Mouse (Mus musculus): ENCODE results near the gene Parp2. TPM values are rescaled to one million over a fixed set of nuclear protein-coding genes. Genes with fewer than 3 reads are reported as not detected.
"Not testable (repeated sequence)": the region's sequence is repeated elsewhere in the genome, so short reads cannot be mapped to it uniquely, and the experiment has no call there.

The Parp2 gene
- polyA plus RNA-seq, 1 experiment from 2014 or later: 50.9 TPM

GRCm38 (mm10) chr14:50799502-50800259, 8.0 kb upstream of the Parp2 start:
- Histone ChIP-seq H3K9me3 (replicated peaks) (no peaks in the 10 kb centered on the region), H3K36me3 (no peaks in the 10 kb centered on the region), H3K27ac (no peak overlapping the region), H3K4me1 (no peaks in the 10 kb centered on the region), H3K9ac (no peak overlapping the region), H3K4me2 (replicated peaks) (no peak overlapping the region), H3K27me3 (no peaks in the 10 kb centered on the region), H3K4me3 (no peak overlapping the region)
- WGBS: 6% methylated on average over 3 of the region's 3 CpGs
- ATAC-seq (ENCODE audit: low FRiP score): 0 out of 2 replicates have a peak, but pooled peaks have one; percentile 38

GRCm38 (mm10) chr14:50802441-50802840, 5.2 kb upstream of the Parp2 start:
- H3K9ac ChIP-seq: no peak overlapping the region
- no peak for ATAC-seq (ENCODE audit: low FRiP score)

GRCm38 (mm10) chr14:50802843-50803562, 4.6 kb upstream of the Parp2 start:
- Histone ChIP-seq H3K9ac (no peak overlapping the region), H3K27ac (no peak overlapping the region), H3K4me2 (replicated peaks) (no peak overlapping the region), H3K4me1 (no peaks in the 10 kb centered on the region), H3K9me3 (replicated peaks) (no peaks in the 10 kb centered on the region), H3K4me3 (no peak overlapping the region), H3K27me3 (no peaks in the 10 kb centered on the region), H3K36me3 (no peaks in the 10 kb centered on the region)
- 66% methylated on average over 4 of the region's 4 CpGs for WGBS
- ATAC-seq (ENCODE audit: low FRiP score): no peak

More at GRCm38 (mm10) chr14:50802441-50802840, 5.2 kb upstream of the Parp2 start:
- Histone ChIP-seq H3K4me2 (replicated peaks) (no peak overlapping the region), H3K4me1 (no peaks in the 10 kb centered on the region), H3K27me3 (no peaks in the 10 kb centered on the region), H3K27ac (no peak overlapping the region), H3K36me3 (no peaks in the 10 kb centered on the region), H3K9me3 (replicated peaks) (no peaks in the 10 kb centered on the region), H3K4me3 (no peak overlapping the region)
- WGBS: 84% methylated on average over 6 of the region's 6 CpGs

- H3K4me3 ChIP-seq: no peak overlapping the region
- no peak for ATAC-seq (ENCODE audit: low FRiP score)
Measured at GRCm38 (mm10) chr14:50804683-50805082, 3.0 kb upstream of the Parp2 start.

GRCm38 (mm10) chr14:50806469-50806868, 1.2 kb upstream of the Parp2 start:
- not testable (repeated sequence) for H3K4me3 ChIP-seq; H3K9me3 ChIP-seq (replicated peaks); H3K27me3 ChIP-seq; ATAC-seq (ENCODE audit: low FRiP score); H3K27ac ChIP-seq; H3K4me1 ChIP-seq; H3K9ac ChIP-seq
- WGBS: 90% methylated on average over 5 of the region's 5 CpGs
- Histone ChIP-seq H3K4me2 (replicated peaks) (peak overlapping the region; percentile 58; the same call in 1 of the 2 replicates), H3K36me3 (peaks cover 12% of the 10 kb centered on the region)

More at GRCm38 (mm10) chr14:50804683-50805082, 3.0 kb upstream of the Parp2 start:
- Histone ChIP-seq H3K9ac (no peak overlapping the region), H3K9me3 (replicated peaks) (no peaks in the 10 kb centered on the region), H3K4me1 (peaks cover 3% of the 10 kb centered on the region), H3K27ac (no peak overlapping the region), H3K36me3 (no peaks in the 10 kb centered on the region), H3K4me2 (replicated peaks) (no peak overlapping the region), H3K27me3 (no peaks in the 10 kb centered on the region)
- 73% methylated on average over 13 of the region's 13 CpGs for WGBS

- peaks cover 3% of the 10 kb centered on the region for H3K4me1 ChIP-seq
- H3K27me3 ChIP-seq: no peaks in the 10 kb centered on the region
- H3K4me2 ChIP-seq (replicated peaks): no peak overlapping the region
- H3K4me3 ChIP-seq: no peak overlapping the region
- ATAC-seq (ENCODE audit: low FRiP score): no peak
- 91% methylated on average over 2 of the region's 2 CpGs for WGBS
- H3K9me3 ChIP-seq (replicated peaks): no peaks in the 10 kb centered on the region
- no peak overlapping the region for H3K27ac ChIP-seq
- peaks cover 48% of the 10 kb centered on the region for H3K36me3 ChIP-seq
- no peak overlapping the region for H3K9ac ChIP-seq
Measured at GRCm38 (mm10) chr14:50813060-50813459, 5.4 kb downstream of the Parp2 start.

- H3K36me3 ChIP-seq: peaks cover 54% of the 10 kb centered on the region
- H3K4me2 ChIP-seq (replicated peaks): no peak overlapping the region
- H3K27ac ChIP-seq: no peak overlapping the region
- no peak for ATAC-seq (ENCODE audit: low FRiP score)
- 81% methylated on average over 2 of the region's 2 CpGs for WGBS
- no peak overlapping the region for H3K9ac ChIP-seq
- H3K9me3 ChIP-seq (replicated peaks): no peaks in the 10 kb centered on the region
- H3K27me3 ChIP-seq: no peaks in the 10 kb centered on the region
- H3K4me1 ChIP-seq: no peaks in the 10 kb centered on the region
- no peak overlapping the region for H3K4me3 ChIP-seq
Measured at GRCm38 (mm10) chr14:50823240-50823639, 15.6 kb downstream of the Parp2 start.

- H3K27ac ChIP-seq: no peak overlapping the region
- H3K36me3 ChIP-seq: peaks cover 49% of the 10 kb centered on the region
- no peak overlapping the region for H3K4me2 ChIP-seq (replicated peaks)
- ATAC-seq (ENCODE audit: low FRiP score): no peak
- H3K4me1 ChIP-seq: no peaks in the 10 kb centered on the region
- H3K9ac ChIP-seq: no peak overlapping the region
- H3K27me3 ChIP-seq: no peaks in the 10 kb centered on the region
- 91% methylated on average over 9 of the region's 9 CpGs for WGBS
- no peak overlapping the region for H3K4me3 ChIP-seq
- no peaks in the 10 kb centered on the region for H3K9me3 ChIP-seq (replicated peaks)
Measured at GRCm38 (mm10) chr14:50824219-50824618, 16.6 kb downstream of the Parp2 start.

- no peak for ATAC-seq (ENCODE audit: low FRiP score)
- Histone ChIP-seq H3K27me3 (no peaks in the 10 kb centered on the region), H3K27ac (no peak overlapping the region), H3K4me3 (no peak overlapping the region), H3K9me3 (replicated peaks) (no peaks in the 10 kb centered on the region), H3K4me1 (no peaks in the 10 kb centered on the region), H3K36me3 (peaks cover 32% of the 10 kb centered on the region), H3K4me2 (replicated peaks) (no peak overlapping the region), H3K9ac (no peak overlapping the region)
- 84% methylated on average over 4 of the region's 4 CpGs for WGBS
Measured at GRCm38 (mm10) chr14:50826579-50826978, 18.9 kb downstream of the Parp2 start.

GRCm38 (mm10) chr14:50829878-50830277, 22.2 kb downstream of the Parp2 start:
- H3K9ac ChIP-seq: no peak overlapping the region
- H3K4me3 ChIP-seq: no peak overlapping the region
- 0 out of 2 replicates have a peak, but pooled peaks cover 7% of the 10 kb centered on the region for H3K36me3 ChIP-seq
- no peak overlapping the region for H3K4me2 ChIP-seq (replicated peaks)
- no peak for ATAC-seq (ENCODE audit: low FRiP score)
- H3K9me3 ChIP-seq (replicated peaks): no peaks in the 10 kb centered on the region
- H3K27ac ChIP-seq: no peak overlapping the region
- WGBS: 77% methylated on average over 3 of the region's 3 CpGs
- no peaks in the 10 kb centered on the region for H3K27me3 ChIP-seq
- no peaks in the 10 kb centered on the region for H3K4me1 ChIP-seq

GRCm38 (mm10) chr14:50833964-50834363, 26.3 kb downstream of the Parp2 start:
- H3K4me2 ChIP-seq (replicated peaks): no peak overlapping the region
- no peak overlapping the region for H3K27ac ChIP-seq
- H3K4me3 ChIP-seq: no peak overlapping the region
- 85% methylated on average over 10 of the region's 10 CpGs for WGBS
- H3K4me1 ChIP-seq: no peaks in the 10 kb centered on the region
- no peaks in the 10 kb centered on the region for H3K27me3 ChIP-seq
- no peaks in the 10 kb centered on the region for H3K9me3 ChIP-seq (replicated peaks)
- 0 out of 2 replicates have a peak, but pooled peaks cover 7% of the 10 kb centered on the region for H3K36me3 ChIP-seq
- no peak for ATAC-seq (ENCODE audit: low FRiP score)
- H3K9ac ChIP-seq: no peak overlapping the region

- 0 out of 2 replicates have a peak, but pooled peaks cover 7% of the 10 kb centered on the region for H3K36me3 ChIP-seq
- H3K27ac ChIP-seq: no peak overlapping the region
- no peak overlapping the region for H3K4me2 ChIP-seq (replicated peaks)
- no peaks in the 10 kb centered on the region for H3K4me1 ChIP-seq
- ATAC-seq (ENCODE audit: low FRiP score): no peak
- no peak overlapping the region for H3K9ac ChIP-seq
- no peak overlapping the region for H3K4me3 ChIP-seq
- H3K9me3 ChIP-seq (replicated peaks): no peaks in the 10 kb centered on the region
- H3K27me3 ChIP-seq: no peaks in the 10 kb centered on the region
- 46% methylated on average over 2 of the region's 2 CpGs for WGBS
Measured at GRCm38 (mm10) chr14:50834435-50834834, 26.8 kb downstream of the Parp2 start.
